Mouse (Mus musculus) intestine, embryonic 14.5 days (tissue): ENCODE measurements around the gene Adipor1. TPM values are rescaled to one million over a fixed set of nuclear protein-coding genes. Genes with fewer than 3 reads are reported as not detected.

ENCODE experiments used
- ATAC-seq: fragments of 200-750 bp; cut with Nextera tagmentation; replicated peaks from 2 replicates; pipeline ENCODE4 v1.8.0; 2017; ENCODE audit warnings: low read depth, moderate number of reproducible peaks, moderate TSS enrichment, moderate library complexity; ENCODE audit not compliant: low FRiP score, low TSS enrichment
- DNase-seq: peaks from one replicate; pipeline ENCODE4 v3.0.0-alpha.2; 2018; ENCODE audit warnings: low spot score
- H3K27ac ChIP-seq: fragments of 300-500 bp; sonication (generic); 2 replicates; pipeline ENCODE4 v1.5.1; 2014; ENCODE audit warnings: low read depth, mild to moderate bottlenecking, control low read depth
- H3K27me3 ChIP-seq: fragments of 300-500 bp; sonication (generic); replicated peaks from 2 replicates; pipeline ENCODE4 v1.6.1; 2014; ENCODE audit warnings: low read length, control low read depth; ENCODE audit not compliant: control insufficient read depth, insufficient read depth
- H3K36me3 ChIP-seq: fragments of 300-500 bp; sonication (generic); 2 replicates; pipeline ENCODE4 v1.6.1; 2014; ENCODE audit warnings: low read length, control low read depth; ENCODE audit not compliant: control insufficient read depth, insufficient read depth
- H3K4me1 ChIP-seq: fragments of 300-500 bp; sonication (generic); replicated peaks from 2 replicates; pipeline ENCODE4 v1.6.1; 2014; ENCODE audit warnings: low read length, control low read depth, mixed read lengths; ENCODE audit not compliant: control insufficient read depth, insufficient read depth
- H3K4me2 ChIP-seq: fragments of 300-500 bp; sonication (generic); 2 replicates; pipeline ENCODE4 v1.6.1; 2014; ENCODE audit warnings: low read length
- H3K4me3 ChIP-seq: fragments of 300-500 bp; sonication (generic); 2 replicates; pipeline ENCODE4 v1.5.1; 2014; ENCODE audit warnings: low read depth, low read length, control low read depth, mixed read lengths
- H3K9ac ChIP-seq: fragments of 300-500 bp; sonication (generic); 2 replicates; pipeline ENCODE4 v1.6.1; 2014; ENCODE audit warnings: mild to moderate bottlenecking, low read length
- H3K9me3 ChIP-seq: fragments of 300-500 bp; sonication (generic); 2 replicates; pipeline ENCODE4 v1.6.1; 2016; ENCODE audit warnings: low read length, control low read depth; ENCODE audit not compliant: control insufficient read depth
- WGBS: fragments of 180-500 bp; shearing (Covaris S2); extraction: QIAGEN DNeasy Blood & Tissue Kit; methylation state at CpG from one replicate; pipeline ENCODE4 v1.1.7; 2014; 5-methylcytosine and 5-hydroxymethylcytosine counted together
- polyA plus RNA-seq: library from polyadenylated mRNA; unstranded; fragments of >200 nt; fragmentation: Nextera tagmentation; extraction: Ambion mirVana; gene quantifications from 2 replicates; pipeline ENCODE4 v1.2.1, GENCODE M21; 2014

Adipor1 gene
- polyA plus RNA-seq, 1 experiment from 2014 or later: 80.6 TPM

DNA sequence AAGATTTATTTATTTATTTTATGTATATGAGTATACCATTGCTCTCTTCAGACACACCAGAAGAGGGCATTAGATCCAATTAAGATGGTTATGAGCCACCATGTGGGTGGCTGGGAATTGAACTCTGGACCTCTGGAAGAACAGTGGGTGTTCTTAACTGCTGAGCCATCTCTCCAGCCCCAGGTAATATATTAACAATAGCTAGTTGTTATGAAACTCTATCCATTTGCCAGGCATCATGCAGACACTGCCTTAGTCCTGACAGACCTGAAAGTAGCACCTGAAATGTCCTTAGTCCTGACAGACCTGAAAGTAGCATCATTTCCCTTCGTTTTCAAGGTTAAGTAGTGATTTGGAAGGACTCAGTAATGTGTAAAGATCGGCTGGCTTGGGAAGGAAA is 1.1 kb upstream of the Adipor1 start:
- no peak for DNase-seq
- Histone ChIP-seq H3K9me3 (no peaks in the 10 kb centered on the region), H3K4me1 (peaks cover 33% of the 10 kb centered on the region), H3K4me3 (no peak overlapping the region), H3K27me3 (no peaks in the 10 kb centered on the region), H3K36me3 (peaks cover 26% of the 10 kb centered on the region), H3K27ac (peak overlapping the region; percentile 94), H3K4me2 (peak overlapping the region; percentile 62), H3K9ac (no peak overlapping the region)
- no peak for ATAC-seq
- 37% methylated on average over 2 of the region's 2 CpGs for WGBS

- Histone ChIP-seq H3K27me3 (no peaks in the 10 kb centered on the region), H3K4me3 (peak overlapping the region; percentile 93), H3K4me2 (peak overlapping the region; percentile 62), H3K36me3 (peaks cover 20% of the 10 kb centered on the region), H3K4me1 (peaks cover 37% of the 10 kb centered on the region), H3K9ac (peak overlapping the region; percentile 90), H3K9me3 (no peaks in the 10 kb centered on the region), H3K27ac (peak overlapping the region; percentile 94)
- DNase-seq (no peak), ATAC-seq (peak; percentile 30)
- WGBS: 13% methylated on average over 11 of the region's 11 CpGs
These were observed 544 bp upstream of the Adipor1 start for GRCm38 (mm10) chr1:134414501-134415167.

- Histone ChIP-seq H3K4me1 (peaks cover 49% of the 10 kb centered on the region), H3K4me2 (no peak overlapping the region), H3K9ac (no peak overlapping the region), H3K27ac (no peak overlapping the region), H3K36me3 (peaks cover 15% of the 10 kb centered on the region), H3K9me3 (no peaks in the 10 kb centered on the region), H3K27me3 (no peaks in the 10 kb centered on the region), H3K4me3 (no peak overlapping the region)
- no peak for ATAC-seq
- 91% methylated on average over 2 of the region's 2 CpGs for WGBS
- DNase-seq: no peak
These were observed 3.3 kb downstream of the Adipor1 start for GRCm38 (mm10) chr1:134418414-134418975.

- H3K27me3 ChIP-seq: no peaks in the 10 kb centered on the region
- peaks cover 47% of the 10 kb centered on the region for H3K4me1 ChIP-seq
- DNase-seq: no peak
- H3K9ac ChIP-seq: no peak overlapping the region
- ATAC-seq: no peak
- H3K9me3 ChIP-seq: no peaks in the 10 kb centered on the region
- WGBS: 46% methylated on average over 1 of the region's 1 CpGs
- no peak overlapping the region for H3K4me2 ChIP-seq
- peaks cover 22% of the 10 kb centered on the region for H3K36me3 ChIP-seq
- no peak overlapping the region for H3K4me3 ChIP-seq
- no peak overlapping the region for H3K27ac ChIP-seq
These were observed 4.0 kb downstream of the Adipor1 start for GRCm38 (mm10) chr1:134419176-134419575.

DNA sequence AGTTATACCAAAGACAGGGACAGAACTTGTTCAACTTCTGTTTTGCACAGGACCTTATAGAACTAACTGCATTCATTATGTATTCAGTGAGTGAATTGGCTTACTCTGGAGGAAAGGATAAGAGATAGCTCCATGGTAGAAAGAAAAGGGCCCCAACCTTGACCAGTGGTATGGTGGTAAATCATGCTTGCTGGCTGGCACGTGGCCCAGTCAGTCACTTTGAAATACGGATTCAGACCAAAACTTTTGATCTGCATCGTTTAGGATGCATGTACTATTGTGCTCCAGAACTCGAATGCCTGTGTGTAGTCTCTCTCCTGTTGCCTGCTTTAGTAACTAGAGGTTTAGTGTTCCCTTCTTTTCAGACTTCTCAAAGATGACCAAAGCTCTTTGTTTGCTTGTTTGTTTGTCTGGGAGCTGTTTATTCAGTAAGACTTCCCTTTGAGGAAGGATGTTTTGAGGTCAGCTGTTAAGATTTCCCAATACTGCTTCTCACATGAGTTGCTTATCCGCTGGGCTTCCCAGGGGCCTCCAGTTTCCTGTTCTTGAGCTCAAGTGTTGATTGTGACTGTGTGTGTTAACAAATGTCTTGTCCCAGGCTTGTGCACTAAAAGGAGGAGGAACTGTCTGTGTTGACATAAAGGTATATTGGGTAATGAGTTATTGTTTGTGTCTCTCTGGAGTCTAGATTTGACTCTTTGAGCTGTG is 4.7 kb downstream of the Adipor1 start:
- no peak overlapping the region for H3K4me3 ChIP-seq
- DNase-seq (no peak), ATAC-seq (no peak)
- WGBS: 40% methylated on average over 5 of the region's 5 CpGs
- H3K27ac ChIP-seq: 0 out of 2 replicates have a peak overlapping the region, but pooled peaks have one; percentile 24
- H3K4me1 ChIP-seq: peaks cover 42% of the 10 kb centered on the region
- no peak overlapping the region for H3K4me2 ChIP-seq
- no peaks in the 10 kb centered on the region for H3K27me3 ChIP-seq
- H3K9me3 ChIP-seq: no peaks in the 10 kb centered on the region
- H3K36me3 ChIP-seq: peaks cover 29% of the 10 kb centered on the region
- H3K9ac ChIP-seq: no peak overlapping the region

DNA sequence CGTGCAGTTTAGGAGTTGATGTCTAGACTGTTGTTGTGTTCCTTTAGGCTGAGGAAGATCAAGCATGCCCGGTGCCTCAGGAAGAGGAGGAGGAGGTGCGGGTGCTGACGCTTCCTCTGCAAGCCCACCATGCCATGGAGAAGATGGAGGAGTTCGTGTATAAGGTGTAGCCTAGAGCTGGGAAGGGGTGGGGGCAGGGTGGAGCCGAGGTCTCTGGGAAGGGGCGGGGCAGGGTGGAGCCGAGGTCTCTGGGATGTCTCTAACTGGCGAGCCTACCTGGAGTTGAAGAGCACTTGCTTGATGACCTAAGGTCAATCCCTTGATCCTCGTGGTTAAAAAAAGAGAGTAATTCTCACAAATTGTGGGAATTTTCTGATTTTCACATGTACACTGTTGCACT is 8.7 kb downstream of the Adipor1 start:
- Histone ChIP-seq H3K36me3 (peaks cover 64% of the 10 kb centered on the region), H3K9me3 (no peaks in the 10 kb centered on the region), H3K27ac (no peak overlapping the region), H3K27me3 (no peaks in the 10 kb centered on the region), H3K4me2 (no peak overlapping the region), H3K4me1 (peaks cover 17% of the 10 kb centered on the region), H3K4me3 (no peak overlapping the region), H3K9ac (no peak overlapping the region)
- 65% methylated on average over 10 of the region's 10 CpGs for WGBS
- no peak for ATAC-seq
- no peak for DNase-seq

DNA sequence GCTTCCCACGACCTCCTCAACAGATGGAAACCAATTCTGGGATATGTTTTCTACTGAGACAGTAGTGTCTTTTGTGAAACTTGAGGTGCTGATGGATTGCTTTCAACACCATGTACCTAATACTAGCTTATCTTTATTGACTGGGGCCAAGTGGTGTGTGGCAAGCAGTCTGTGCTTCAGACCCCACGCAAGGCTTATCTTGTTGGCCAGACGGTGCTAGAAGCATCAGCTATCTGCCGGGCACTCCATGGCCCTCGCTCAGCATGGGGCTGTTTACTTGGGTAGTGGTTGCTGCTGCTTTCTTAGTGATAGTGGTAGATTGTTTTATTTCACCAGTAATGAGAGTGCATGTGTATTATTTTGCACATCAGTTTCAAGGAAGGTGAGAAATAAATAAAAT is 11.1 kb downstream of the Adipor1 start:
- Histone ChIP-seq H3K9ac (no peak overlapping the region), H3K27ac (no peak overlapping the region), H3K4me1 (peaks cover under 1% of the 10 kb centered on the region; the same call in 1 of the 2 replicates), H3K27me3 (no peaks in the 10 kb centered on the region), H3K9me3 (no peaks in the 10 kb centered on the region), H3K36me3 (peaks cover 87% of the 10 kb centered on the region), H3K4me3 (no peak overlapping the region), H3K4me2 (no peak overlapping the region)
- ATAC-seq: no peak
- no peak for DNase-seq
- WGBS: 72% methylated on average over 5 of the region's 5 CpGs

DNA sequence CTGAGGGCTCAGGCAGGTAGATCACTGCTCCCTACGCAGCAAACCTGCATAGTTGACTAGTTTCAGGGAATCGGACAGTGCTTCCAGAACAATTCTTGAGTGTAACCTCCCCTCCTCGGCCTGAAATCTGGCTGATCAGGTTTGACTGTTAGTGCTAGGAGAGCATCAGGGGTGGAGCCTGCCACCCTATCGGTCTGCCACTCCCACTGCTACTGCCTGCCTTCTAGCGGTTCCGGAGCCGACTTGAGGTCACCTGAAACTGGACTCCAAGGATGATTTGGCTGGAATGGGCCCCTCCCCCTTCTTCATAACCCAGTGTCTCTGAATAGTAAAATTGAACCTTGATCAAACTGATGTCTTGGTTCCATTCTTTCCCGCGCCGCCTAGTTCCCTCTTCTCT is 17.8 kb downstream of the Adipor1 start:
- WGBS: 83% methylated on average over 10 of the region's 10 CpGs
- Histone ChIP-seq H3K27ac (no peak overlapping the region), H3K36me3 (peaks cover 57% of the 10 kb centered on the region), H3K4me1 (no peaks in the 10 kb centered on the region), H3K27me3 (no peaks in the 10 kb centered on the region), H3K9me3 (no peaks in the 10 kb centered on the region), H3K4me2 (no peak overlapping the region), H3K9ac (no peak overlapping the region), H3K4me3 (no peak overlapping the region)
- ATAC-seq: no peak
- no peak for DNase-seq
